Mouse (Mus musculus) olfactory bulb, adult 2 months (tissue): ENCODE data around the gene Rps29. TPM values are rescaled to one million over a fixed set of nuclear protein-coding genes. Genes with fewer than 3 reads are reported as not detected.
A peak's percentile ranks its signal among the peaks of the same experiment; 100 is the strongest.
"Not testable (repeated sequence)": the region's sequence is repeated elsewhere in the genome, so short reads cannot be mapped to it uniquely, and the experiment has no call there.

ENCODE experiments used
- H3K27ac ChIP-seq: fragments of 200-500 bp; 2 replicates; pipeline ENCODE4 v1.5.1; 2012; ENCODE audit warnings: low read depth, low read length; ENCODE audit not compliant: insufficient read depth
- H3K4me1 ChIP-seq: fragments of 200-500 bp; 2 replicates; pipeline ENCODE4 v1.6.1; 2012; ENCODE audit warnings: low read length; ENCODE audit not compliant: control insufficient read depth, insufficient read depth
- H3K4me3 ChIP-seq: fragments of 200-500 bp; 2 replicates; pipeline ENCODE4 v1.5.1; 2012; ENCODE audit warnings: mild to moderate bottlenecking, low read depth, low read length, moderate library complexity; ENCODE audit not compliant: insufficient read depth
- CTCF ChIP-seq: fragments of 200-500 bp; IDR thresholded peaks from 2 replicates; pipeline ENCODE4 v1.5.1; 2012; ENCODE audit warnings: low read depth, mild to moderate bottlenecking, low read length, moderate library complexity; ENCODE audit not compliant: insufficient read depth
- POLR2A ChIP-seq: fragments of 200-500 bp; IDR thresholded peaks from 2 replicates; pipeline ENCODE4 v1.6.1; 2012; ENCODE audit warnings: mild to moderate bottlenecking, low read depth, low read length, moderate library complexity; ENCODE audit not compliant: insufficient read depth
- WGBS: fragments of 180-500 bp; shearing (Covaris S2); methylation state at CpG from one replicate; pipeline ENCODE4 v1.1.7; 2018; 5-methylcytosine and 5-hydroxymethylcytosine counted together
- polyA plus RNA-seq: library from polyadenylated mRNA; stranded (reverse); fragments of >200 nt; gene quantifications from 2 replicates; pipeline ENCODE4 v1.2.4, GENCODE M21; 2012; ENCODE audit warnings: low replicate concordance; ENCODE audit not compliant: missing spikeins, insufficient read depth, insufficient read length

Gene Rps29
- polyA plus RNA-seq, 1 experiment = not detected

- Histone ChIP-seq H3K4me1 (peaks cover 3% of the 10 kb centered on the region), H3K4me3 (no peak overlapping the region), H3K27ac (no peak overlapping the region)
- TF ChIP-seq CTCF (no peak), POLR2A (no peak)
- 61% methylated on average over 3 of the region's 3 CpGs for WGBS
These were observed 5.9 kb upstream of the Rps29 start for GRCm38 (mm10) chr12:69164904-69165303.

DNA sequence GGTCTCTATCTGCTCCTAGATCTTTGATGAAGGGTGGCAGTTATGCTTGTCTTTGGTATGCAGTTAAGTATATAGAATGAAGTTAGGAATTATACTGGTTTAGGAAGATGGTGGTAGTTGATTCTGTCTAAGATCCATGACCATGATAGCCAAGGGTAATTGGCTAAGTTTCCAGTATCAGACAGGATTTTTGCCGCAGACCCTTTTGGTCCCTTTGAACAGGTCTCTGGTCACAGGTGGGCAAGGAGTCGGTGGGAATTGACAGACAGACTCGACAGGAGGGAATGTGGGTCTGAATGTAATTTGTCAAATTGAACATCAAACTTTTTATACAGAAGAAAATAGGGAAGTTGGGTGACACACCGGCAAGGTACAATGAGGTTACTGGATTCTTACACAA lies 4.6 kb upstream of the Rps29 start:
- H3K4me3 ChIP-seq, H3K27ac ChIP-seq, H3K4me1 ChIP-seq: not testable (repeated sequence)
- WGBS = 82% methylated on average over 4 of the region's 4 CpGs

DNA sequence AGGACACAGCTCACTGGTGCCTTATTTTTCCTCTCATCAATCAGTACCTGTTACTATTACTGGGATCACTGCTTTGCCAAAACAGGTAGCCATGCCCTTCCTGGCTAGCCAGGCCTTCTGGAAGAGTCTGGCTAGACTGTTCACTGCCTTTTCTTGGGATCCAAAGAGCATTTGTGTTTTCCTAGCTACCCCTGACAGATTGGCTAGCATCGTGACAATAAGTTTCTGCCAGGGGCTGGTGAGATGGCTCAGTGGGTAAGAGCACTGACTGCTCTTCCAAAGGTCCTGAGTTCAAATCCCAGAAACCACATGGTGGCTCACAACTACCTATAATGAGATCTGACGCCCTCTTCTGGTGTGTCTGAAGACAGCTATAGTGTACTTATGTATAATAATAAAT lies 1.7 kb upstream of the Rps29 start:
- WGBS = 77% methylated on average over 2 of the region's 2 CpGs
- not testable (repeated sequence) for H3K4me3 ChIP-seq, H3K27ac ChIP-seq, H3K4me1 ChIP-seq

- Histone ChIP-seq H3K4me3 (no peak overlapping the region), H3K27ac (no peak overlapping the region), H3K4me1 (no peaks in the 10 kb centered on the region; the same call in 1 of the 2 replicates)
- TF ChIP-seq CTCF (no peak), POLR2A (no peak)
- WGBS = 3% methylated on average over 9 of the region's 9 CpGs
These were observed 573 bp upstream of the Rps29 start for GRCm38 (mm10) chr12:69159578-69159940.

DNA sequence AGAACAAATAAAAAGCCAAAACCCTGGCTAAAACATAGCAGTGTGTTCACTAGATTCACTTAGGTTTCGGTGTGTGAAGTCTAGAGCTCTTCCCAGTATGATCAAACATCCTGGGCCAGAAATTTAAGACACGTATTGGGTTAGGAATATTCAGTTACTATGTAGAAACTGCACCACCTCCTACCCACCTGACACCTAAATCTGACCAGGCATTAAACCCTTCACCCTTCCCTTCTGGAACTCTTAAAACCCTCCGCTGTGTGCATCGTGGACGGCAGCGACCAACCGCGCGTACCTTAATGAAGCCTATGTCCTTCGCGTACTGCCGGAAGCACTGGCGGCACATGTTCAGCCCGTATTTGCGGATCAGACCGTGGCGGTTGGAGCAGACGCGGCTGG lies 621 bp downstream of the Rps29 start:
- H3K27ac ChIP-seq = peak overlapping the region; percentile 66
- H3K4me1 ChIP-seq = no peaks in the 10 kb centered on the region; the same call in 1 of the 2 replicates
- TF ChIP-seq CTCF (no peak), POLR2A (no peak)
- peak overlapping the region; percentile 88 for H3K4me3 ChIP-seq
- WGBS = under 1% methylated on average over 19 of the region's 19 CpGs

DNA sequence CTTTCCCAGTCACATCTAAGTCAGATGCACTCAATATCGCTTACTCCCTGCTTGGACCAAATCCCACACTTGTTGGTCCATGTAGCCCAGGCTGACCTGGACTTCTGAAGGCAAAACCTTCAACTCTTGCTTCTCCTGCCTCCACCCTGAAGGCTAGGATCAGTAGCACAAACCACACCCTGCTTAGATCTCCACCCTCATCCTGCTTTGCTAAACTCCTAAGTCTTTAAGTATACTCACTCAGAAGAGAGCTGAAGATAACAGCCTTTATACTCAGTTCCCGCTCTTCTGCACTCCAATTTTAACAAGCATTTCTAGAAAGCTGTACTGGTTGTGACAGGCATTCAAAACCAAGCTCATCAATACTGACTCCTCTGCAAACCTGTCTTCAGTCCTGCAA lies 1.9 kb downstream of the Rps29 start:
- 99% methylated on average over 2 of the region's 2 CpGs for WGBS
- no peak overlapping the region for H3K27ac ChIP-seq
- TF ChIP-seq POLR2A (no peak), CTCF (no peak)
- H3K4me3 ChIP-seq = no peak overlapping the region
- no peaks in the 10 kb centered on the region; the same call in 1 of the 2 replicates for H3K4me1 ChIP-seq

- TF ChIP-seq POLR2A (no peak), CTCF (no peak)
These were observed 2.5 kb downstream of the Rps29 start for GRCm38 (mm10) chr12:69156436-69156835.

DNA sequence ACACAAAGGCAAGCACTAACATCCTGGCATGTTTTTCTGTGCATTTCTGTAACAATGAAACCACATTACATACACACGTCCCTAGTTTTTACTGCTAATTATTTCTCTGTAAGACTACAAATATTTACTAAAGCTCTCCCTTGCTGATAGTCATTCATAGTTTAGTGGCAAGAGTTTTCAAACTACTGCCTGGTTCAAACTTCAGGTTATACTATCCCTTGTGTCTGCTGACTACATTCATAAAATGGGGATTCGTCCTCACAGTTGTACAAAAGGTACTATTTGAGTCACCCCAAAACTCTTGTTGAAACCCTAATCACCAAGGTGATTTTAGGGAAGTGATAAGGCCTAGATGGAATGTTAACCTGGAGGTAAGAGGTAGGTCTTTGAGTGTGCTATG lies 3.1 kb downstream of the Rps29 start:
- no peak overlapping the region for H3K27ac ChIP-seq
- WGBS = 73% methylated on average over 2 of the region's 2 CpGs
- H3K4me1 ChIP-seq = no peaks in the 10 kb centered on the region; the same call in 1 of the 2 replicates
- TF ChIP-seq POLR2A (no peak), CTCF (no peak)
- H3K4me3 ChIP-seq = no peak overlapping the region

More at GRCm38 (mm10) chr12:69156436-69156835, 2.5 kb downstream of the Rps29 start:
- no peaks in the 10 kb centered on the region; the same call in 1 of the 2 replicates for H3K4me1 ChIP-seq
- no peak overlapping the region for H3K4me3 ChIP-seq
- no peak overlapping the region for H3K27ac ChIP-seq
- 71% methylated on average over 4 of the region's 4 CpGs for WGBS

GRCm38 (mm10) chr12:69150049-69150448 lies 8.9 kb downstream of the Rps29 start:
- WGBS = 71% methylated on average over 13 of the region's 13 CpGs

DNA sequence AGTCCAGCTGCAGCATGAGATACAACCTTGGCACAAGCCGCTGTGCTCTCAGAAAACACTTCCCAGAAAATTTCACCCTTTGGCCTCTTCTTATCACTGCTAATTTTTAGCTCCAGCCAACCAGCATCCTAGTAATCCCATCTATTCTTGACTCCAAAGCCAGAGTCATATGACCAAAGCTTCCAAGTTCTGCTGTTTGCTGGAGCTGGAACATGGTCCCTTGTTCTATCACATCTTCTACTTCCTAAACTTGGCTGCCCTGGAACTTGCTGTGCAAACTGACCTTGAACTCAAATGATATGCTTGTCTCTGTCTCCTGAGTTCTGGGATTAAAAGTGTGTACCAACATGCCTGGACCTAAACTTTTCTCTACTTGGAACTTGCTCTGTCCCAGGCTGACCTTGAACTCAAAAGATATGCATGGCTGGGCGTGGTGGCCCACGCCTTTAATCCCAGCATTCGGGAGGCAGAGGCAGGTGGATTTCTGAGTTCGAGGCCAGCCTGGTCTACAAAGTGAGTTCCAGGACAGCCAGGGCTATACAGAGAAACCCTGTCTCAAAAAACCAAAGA lies 11.7 kb downstream of the Rps29 start:
- Histone ChIP-seq H3K4me1 (no peaks in the 10 kb centered on the region), H3K27ac (no peak overlapping the region), H3K4me3 (no peak overlapping the region)
- TF ChIP-seq POLR2A = no peak
- no peak for TF ChIP-seq CTCF
- WGBS = 95% methylated on average over 5 of the region's 5 CpGs

More at GRCm38 (mm10) chr12:69150049-69150448, 8.9 kb downstream of the Rps29 start:
- Histone ChIP-seq H3K4me3 (no peak overlapping the region), H3K4me1 (no peaks in the 10 kb centered on the region), H3K27ac (no peak overlapping the region)
- TF ChIP-seq POLR2A = no peak
- TF ChIP-seq CTCF = no peak
